Mouse (Mus musculus): ENCODE results near the gene Olfr125. TPM values are rescaled to one million over a fixed set of nuclear protein-coding genes. Genes with fewer than 3 reads are reported as not detected.

Olfr125 gene
- total RNA-seq (2023) = not detected

GRCm38 (mm10) chr17:37832649-37833048 is at the start of gene Olfr125:
Gene Olfr125 (plus strand): TSS chr17:37832949.

GRCm38 (mm10) chr17:37793229-37793628 is 39.5 kb upstream of the Olfr125 start, which contains the start of gene Olfr123:
Gene Olfr123 (plus strand): TSS chr17:37793529.

GRCm38 (mm10) chr17:37799588-37799987 is 33.2 kb upstream of the Olfr125 start, which contains the start of gene Olfr124:
Gene Olfr124 (plus strand): TSS chr17:37799888.

GRCm38 (mm10) chr17:37847183-37847582 is 14.4 kb downstream of the Olfr125 start, which contains the start of gene Olfr126:
Gene Olfr126 (plus strand): TSS chr17:37847483.

Other genes with a start within 250 kb of the Olfr125 start
- gene Olfr114, start 240.2 kb upstream of the Olfr125 start, total RNA-seq (2023) = not detected
- not detected for gene Olfr115, start 205.8 kb upstream of the Olfr125 start, total RNA-seq (2023)
- not detected for gene Olfr116, start 205.8 kb upstream of the Olfr125 start, total RNA-seq (2023)
- not detected for gene Olfr117, start 169.2 kb upstream of the Olfr125 start, total RNA-seq (2023)
- gene Olfr118, start 166.0 kb upstream of the Olfr125 start, total RNA-seq (2023) = not detected
- not detected for gene Olfr119, start 136.4 kb upstream of the Olfr125 start, total RNA-seq (2023)
- not detected for gene Olfr120, start 111.1 kb upstream of the Olfr125 start, total RNA-seq (2023)
- not detected for gene Olfr121, start 84.1 kb upstream of the Olfr125 start, total RNA-seq (2023)
- gene Olfr122, start 64.3 kb upstream of the Olfr125 start, total RNA-seq (2023) = not detected
- gene Olfr123, start 39.4 kb upstream of the Olfr125 start, total RNA-seq (2023) = not detected
- gene Olfr124, start 33.1 kb upstream of the Olfr125 start, total RNA-seq (2023) = not detected
- not detected for gene Olfr126, start 14.5 kb downstream of the Olfr125 start, total RNA-seq (2023)
- gene Olfr127, start 67.5 kb downstream of the Olfr125 start, total RNA-seq (2023) = not detected
- gene Olfr128, start 87.6 kb downstream of the Olfr125 start, total RNA-seq (2023) = not detected
- gene Olfr761, start 120.1 kb downstream of the Olfr125 start, total RNA-seq (2023) = not detected
- not detected for gene Olfr129, start 227.1 kb downstream of the Olfr125 start, total RNA-seq (2023)
- not detected for gene Olfr130, start 231.0 kb downstream of the Olfr125 start, total RNA-seq (2023)

All from CD4-positive naive resting alpha-beta T cell, adult 57 days (primary cell).